Mouse (Mus musculus) olfactory bulb, adult 2 months (tissue): Measurements from ENCODE around the gene Egfem1.

Source experiments
- CTCF ChIP-seq: fragments of 200-500 bp; IDR thresholded peaks from 2 replicates; pipeline ENCODE4 v1.5.1; 2012; ENCODE audit warnings: low read depth, mild to moderate bottlenecking, low read length, moderate library complexity; ENCODE audit not compliant: insufficient read depth
- POLR2A ChIP-seq: fragments of 200-500 bp; IDR thresholded peaks from 2 replicates; pipeline ENCODE4 v1.6.1; 2012; ENCODE audit warnings: mild to moderate bottlenecking, low read depth, low read length, moderate library complexity; ENCODE audit not compliant: insufficient read depth

DNA sequence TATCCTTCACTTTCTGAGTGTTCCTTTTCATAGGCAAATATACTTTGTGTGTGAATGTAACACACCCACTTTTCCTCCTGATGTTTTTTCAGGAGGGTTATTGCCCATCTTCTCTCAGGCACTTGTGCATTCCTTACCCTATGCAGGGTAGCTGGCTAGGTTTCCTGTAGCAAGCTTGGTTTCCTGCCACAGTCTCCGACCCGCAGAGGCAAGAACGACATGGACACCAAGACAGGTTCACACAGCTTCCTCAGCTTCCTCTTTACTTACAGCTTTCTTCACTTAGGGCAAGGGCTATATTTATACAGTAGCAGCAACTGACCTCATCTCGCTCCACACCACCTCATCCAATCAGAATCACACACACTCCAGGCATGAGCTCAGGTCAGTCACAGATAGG lies 10.5 kb upstream of the Egfem1 start:
- TF ChIP-seq CTCF = no peak
- TF ChIP-seq POLR2A = no peak
